Mouse (Mus musculus): ENCODE results near the gene Ncan.

DNA sequence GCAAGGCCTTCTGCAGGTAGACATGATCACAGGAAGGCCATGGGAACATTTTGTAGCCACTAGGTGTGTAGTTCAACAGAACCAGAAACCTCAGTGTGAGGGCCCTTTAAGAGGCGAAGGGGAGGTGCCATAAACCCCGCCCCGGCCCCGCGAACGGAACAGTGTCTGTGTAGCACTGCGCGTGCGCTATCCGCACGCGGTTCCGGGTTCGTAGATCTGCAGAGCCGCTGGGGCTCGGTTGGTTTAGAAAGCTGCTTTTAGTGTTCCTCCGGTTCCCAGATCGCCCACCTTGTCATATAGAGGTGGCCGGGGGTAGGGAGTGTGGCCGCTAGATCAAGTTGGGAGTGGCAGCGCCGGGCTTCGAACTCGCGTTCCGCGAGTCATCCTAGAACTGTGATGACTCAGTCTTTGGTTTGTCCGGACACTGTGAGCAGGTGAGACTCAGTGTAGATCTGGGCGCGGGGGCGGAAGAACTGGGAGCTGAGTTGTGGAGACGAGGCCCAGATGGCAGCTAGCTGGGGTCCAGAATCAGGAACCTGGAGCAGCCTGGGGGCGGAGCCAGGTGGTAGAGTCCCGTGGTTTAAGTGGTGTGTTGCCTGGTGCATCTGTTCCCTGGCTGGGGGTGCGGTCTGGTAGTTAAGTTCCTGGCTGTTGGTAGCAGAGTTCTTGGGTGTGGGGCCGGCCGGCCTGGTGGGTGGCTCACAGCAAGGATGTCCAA is 10.7 kb upstream of the Ncan start, which contains the start of gene Nr2c2ap:
- no peak for TF ChIP-seq CTCF (conservative IDR thresholded peaks at IDR 0.05; ENCODE audit: insufficient read depth, insufficient read length, low read depth, low read length)
- TF ChIP-seq POLR2A (IDR thresholded peaks at IDR 0.05; ENCODE audit: low read depth, low read length), result no peak

All from kidney, adult 2 months (tissue).